Mouse (Mus musculus): ENCODE results near the gene 9130213A22Rik.

Gene 9130213A22Rik

GRCm38 (mm10) chr11:69123693-69124497 lies 1.5 kb upstream of the 9130213A22Rik start:
- peak; percentile 93 for DNase-seq (ENCODE audit: low spot score)

- DNase-seq (ENCODE audit: low spot score): peak; percentile 94
Measured at GRCm38 (mm10) chr11:69123056-69123692, 785 bp upstream of the 9130213A22Rik start.

- no peak for DNase-seq (ENCODE audit: low spot score)
Measured at GRCm38 (mm10) chr11:69121741-69122335, 551 bp downstream of the 9130213A22Rik start.

GRCm38 (mm10) chr11:69121001-69121740 lies 1.2 kb downstream of the 9130213A22Rik start:
- no peak for DNase-seq (ENCODE audit: low spot score)

GRCm38 (mm10) chr11:69120221-69121000 lies 2.0 kb downstream of the 9130213A22Rik start, which contains the start of gene Hes7:
Gene Hes7, plus strand, starts transcription at chr11:69120404.
- no peak for DNase-seq (ENCODE audit: low spot score)

GRCm38 (mm10) chr11:69119446-69120155 lies 2.8 kb downstream of the 9130213A22Rik start:
- DNase-seq (ENCODE audit: low spot score): no peak

GRCm38 (mm10) chr11:69118765-69119164 lies 3.6 kb downstream of the 9130213A22Rik start:
- peak; percentile 89 for DNase-seq (ENCODE audit: low spot score)

GRCm38 (mm10) chr11:69117737-69118695 lies 4.4 kb downstream of the 9130213A22Rik start:
- peak; percentile 58 for DNase-seq (ENCODE audit: low spot score)

- no peak for DNase-seq (ENCODE audit: low spot score)
Measured at GRCm38 (mm10) chr11:69116843-69117242, 5.5 kb downstream of the 9130213A22Rik start.

GRCm38 (mm10) chr11:69114621-69115020 lies 7.8 kb downstream of the 9130213A22Rik start:
- no peak for DNase-seq (ENCODE audit: low spot score)

- no peak for DNase-seq (ENCODE audit: low spot score)
Measured at GRCm38 (mm10) chr11:69114018-69114417, 8.4 kb downstream of the 9130213A22Rik start.

GRCm38 (mm10) chr11:69111865-69112264 lies 10.5 kb downstream of the 9130213A22Rik start:
- DNase-seq (ENCODE audit: low spot score): no peak

GRCm38 (mm10) chr11:69111051-69111810 lies 11.2 kb downstream of the 9130213A22Rik start:
- no peak for DNase-seq (ENCODE audit: low spot score)

- peak; percentile 92 for DNase-seq (ENCODE audit: low spot score)
Measured at GRCm38 (mm10) chr11:69110319-69111046, 11.9 kb downstream of the 9130213A22Rik start.

GRCm38 (mm10) chr11:69109032-69109900 lies 13.1 kb downstream of the 9130213A22Rik start:
- no peak for DNase-seq (ENCODE audit: low spot score)

GRCm38 (mm10) chr11:69108223-69108622 lies 14.2 kb downstream of the 9130213A22Rik start:
- no peak for DNase-seq (ENCODE audit: low spot score)

GRCm38 (mm10) chr11:69107676-69108075 lies 14.7 kb downstream of the 9130213A22Rik start:
- no peak for DNase-seq (ENCODE audit: low spot score)
